Mouse (Mus musculus) intestine, embryonic 16.5 days (tissue): ENCODE results near the gene Fcrl1. TPM values are rescaled to one million over a fixed set of nuclear protein-coding genes. Genes with fewer than 3 reads are reported as not detected.

Experiments
- ATAC-seq: fragments of 200-750 bp; cut with Nextera tagmentation; 2 replicates; pipeline ENCODE4 v1.8.0; 2017; ENCODE audit warnings: moderate TSS enrichment, moderate library complexity
- H3K27ac ChIP-seq: fragments of 300-500 bp; sonication (generic); 2 replicates; pipeline ENCODE4 v1.5.1; 2014; ENCODE audit warnings: mild to moderate bottlenecking, low read length
- H3K27me3 ChIP-seq: fragments of 300-500 bp; sonication (generic); replicated peaks from 2 replicates; pipeline ENCODE4 v1.6.1; 2014; ENCODE audit warnings: low read length, control low read depth, mixed read lengths; ENCODE audit not compliant: control insufficient read depth, insufficient read depth
- H3K36me3 ChIP-seq: fragments of 300-500 bp; sonication (generic); 2 replicates; pipeline ENCODE4 v1.6.1; 2014; ENCODE audit warnings: low read length, control low read depth; ENCODE audit not compliant: control insufficient read depth, insufficient read depth
- H3K4me1 ChIP-seq: fragments of 300-500 bp; sonication (generic); 2 replicates; pipeline ENCODE4 v1.6.1; 2014; ENCODE audit warnings: low read length, control low read depth, mixed read lengths; ENCODE audit not compliant: control insufficient read depth, insufficient read depth
- H3K4me2 ChIP-seq: fragments of 300-500 bp; sonication (generic); 2 replicates; pipeline ENCODE4 v1.6.1; 2014; ENCODE audit warnings: low read depth, low read length, control low read depth
- H3K4me3 ChIP-seq: fragments of 300-500 bp; sonication (generic); 2 replicates; pipeline ENCODE4 v1.5.1; 2014; ENCODE audit warnings: mild to moderate bottlenecking, low read length
- H3K9ac ChIP-seq: fragments of 300-500 bp; sonication (generic); 2 replicates; pipeline ENCODE4 v1.6.1; 2014; ENCODE audit warnings: low read depth, low read length
- H3K9me3 ChIP-seq: fragments of 300-500 bp; sonication (generic); 2 replicates; pipeline ENCODE4 v1.6.1; 2016; ENCODE audit warnings: low read length, control low read depth; ENCODE audit not compliant: control insufficient read depth
- WGBS: fragments of 180-500 bp; shearing (Covaris S2); extraction: QIAGEN DNeasy Blood & Tissue Kit; methylation state at CpG from one replicate; pipeline ENCODE4 v1.1.7; 2014; 5-methylcytosine and 5-hydroxymethylcytosine counted together
- polyA plus RNA-seq: library from polyadenylated mRNA; unstranded; fragments of >200 nt; fragmentation: Nextera tagmentation; extraction: Ambion mirVana; gene quantifications from 2 replicates; pipeline ENCODE4 v1.2.1, GENCODE M21; 2015

The Fcrl1 gene
- polyA plus RNA-seq, 1 experiment from 2014 or later, result 0.61 TPM

DNA sequence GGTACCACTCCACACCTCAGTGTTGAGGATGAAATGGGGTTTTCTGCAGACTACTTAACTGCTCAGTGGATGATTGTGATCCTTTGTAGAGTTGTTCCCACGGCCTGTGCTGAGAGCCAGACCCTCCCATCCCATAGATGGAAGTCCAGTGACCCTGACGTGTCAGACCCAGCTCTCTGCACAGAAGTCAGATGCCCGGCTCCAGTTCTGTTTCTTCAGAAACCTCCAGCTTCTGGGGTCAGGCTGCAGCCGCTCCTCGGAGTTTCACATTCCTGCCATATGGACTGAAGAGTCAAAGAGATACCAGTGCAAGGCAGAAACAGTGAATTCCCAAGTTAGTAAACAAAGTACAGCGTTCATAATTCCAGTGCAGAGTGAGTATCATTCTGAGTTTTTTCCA, 67.8 kb downstream of the Fcrl1 start:
- Histone ChIP-seq H3K36me3 (no peaks in the 10 kb centered on the region), H3K9me3 (no peaks in the 10 kb centered on the region), H3K4me2 (no peak overlapping the region), H3K27me3 (no peaks in the 10 kb centered on the region), H3K9ac (no peak overlapping the region), H3K4me1 (no peaks in the 10 kb centered on the region), H3K4me3 (no peak overlapping the region), H3K27ac (no peak overlapping the region)
- no peak for ATAC-seq
- 48% methylated on average over 6 of the region's 6 CpGs for WGBS

Other genes starting within 250 kb of the Fcrl1 start
- gene Kirrel, start 201.6 kb upstream of the Fcrl1 start, polyA plus RNA-seq, result 7.3 and 8.3 TPM in 2 replicates
- 4.7 and 6.0 TPM in 2 replicates for gene Fcrls, start 112.6 kb upstream of the Fcrl1 start, polyA plus RNA-seq
- gene Cd5l, start 18.5 kb upstream of the Fcrl1 start, polyA plus RNA-seq, result 0.58 and 1.1 TPM in 2 replicates
- not detected in 2 replicates for gene Fcrl5, start 59.4 kb downstream of the Fcrl1 start, polyA plus RNA-seq
- 12.5 and 12.7 TPM in 2 replicates for gene Etv3, start 149.0 kb downstream of the Fcrl1 start, polyA plus RNA-seq
- 11.6 and 12.4 TPM in 2 replicates for gene Arhgef11, start 241.2 kb downstream of the Fcrl1 start, polyA plus RNA-seq